Mouse (Mus musculus): ENCODE measurements around the gene Whamm. TPM values are rescaled to one million over a fixed set of nuclear protein-coding genes. Genes with fewer than 3 reads are reported as not detected.

The Whamm gene
- total and polyA plus RNA-seq, 2 experiments from 2014 or later = 5.4 to 6.2 TPM

DNA sequence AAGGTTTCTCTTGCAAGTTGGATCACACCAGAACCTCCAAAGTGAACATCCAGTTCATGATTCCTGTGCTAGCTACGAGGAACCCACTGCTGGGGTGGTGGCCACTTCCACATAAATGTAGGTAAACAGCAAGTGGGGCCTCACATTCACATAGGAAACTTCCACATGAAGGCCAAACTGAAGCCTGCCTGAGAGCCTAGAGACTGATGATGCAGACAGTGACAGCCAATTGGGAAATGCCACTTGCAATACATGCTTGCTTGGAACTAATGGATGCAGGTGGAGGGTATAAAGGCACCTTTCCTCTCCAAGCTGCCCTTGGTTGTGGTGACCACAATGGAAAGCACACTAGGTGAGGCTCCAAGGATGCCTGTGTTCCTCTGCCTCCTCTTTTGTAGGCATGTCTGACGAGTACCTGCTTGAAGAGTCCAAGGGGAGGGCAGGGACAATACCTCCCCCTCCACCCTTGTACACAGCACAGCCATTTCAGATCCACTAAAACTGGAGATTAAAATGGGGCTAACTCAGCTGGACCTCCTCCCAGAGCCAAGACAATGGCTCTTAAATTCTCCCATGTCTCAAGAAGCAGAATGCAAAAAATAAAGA is 32.9 kb upstream of the Whamm start:
- ATAC-seq (ENCODE audit: low FRiP score) = no peak
- no peaks in the 10 kb centered on the region for H3K27me3 ChIP-seq (ENCODE audit: insufficient read depth, low read length)
- H3K4me2 ChIP-seq (ENCODE audit: low read depth, low read length, poor library complexity, severe bottlenecking) = no peak overlapping the region
- no peaks in the 10 kb centered on the region for H3K9me3 ChIP-seq (ENCODE audit: low read length)
- no peak overlapping the region for H3K27ac ChIP-seq (ENCODE audit: low read depth, low read length)
- H3K4me1 ChIP-seq (ENCODE audit: insufficient read depth, low read length) = no peaks in the 10 kb centered on the region
- peaks cover 13% of the 10 kb centered on the region; the same call in 1 of the 2 replicates for H3K36me3 ChIP-seq (ENCODE audit: insufficient read depth, low read length)
- H3K9ac ChIP-seq (replicated peaks; ENCODE audit: low read length, poor library complexity, severe bottlenecking) = no peak overlapping the region
- 80% methylated on average over 2 of the region's 2 CpGs for WGBS
- no peak for TF ChIP-seq CTCF (IDR thresholded peaks at IDR 0.05)
- peak; percentile 60 for DNase-seq (ENCODE audit: low spot score)
- no peak overlapping the region for H3K4me3 ChIP-seq (ENCODE audit: low read depth, low read length)

DNA sequence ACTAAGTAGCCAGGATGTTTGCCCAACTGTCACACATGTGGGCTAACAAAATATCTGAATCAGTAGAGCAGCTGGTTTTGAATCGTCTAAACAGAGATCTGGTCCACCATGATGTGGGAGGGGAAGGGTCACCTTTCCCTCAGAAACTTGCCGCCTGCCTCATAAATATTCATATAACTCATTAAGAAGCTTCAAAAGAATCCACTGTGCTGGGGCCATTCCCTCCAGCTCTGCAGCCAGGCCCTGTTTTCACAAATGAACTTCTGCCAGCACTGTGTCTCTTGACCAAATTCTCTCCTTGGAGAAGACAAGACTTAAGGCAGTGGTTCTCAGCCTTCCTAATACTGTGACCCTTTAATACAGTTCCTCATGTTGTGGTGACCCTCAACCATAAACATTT is 31.5 kb upstream of the Whamm start:
- H3K4me1 ChIP-seq (ENCODE audit: insufficient read depth, low read length) = no peaks in the 10 kb centered on the region
- H3K9me3 ChIP-seq (ENCODE audit: low read length) = no peaks in the 10 kb centered on the region
- H3K4me3 ChIP-seq (ENCODE audit: low read depth, low read length) = no peak overlapping the region
- no peaks in the 10 kb centered on the region for H3K27me3 ChIP-seq (ENCODE audit: insufficient read depth, low read length)
- H3K4me2 ChIP-seq (ENCODE audit: low read depth, low read length, poor library complexity, severe bottlenecking) = no peak overlapping the region
- no peak for DNase-seq (ENCODE audit: low spot score)
- H3K9ac ChIP-seq (replicated peaks; ENCODE audit: low read length, poor library complexity, severe bottlenecking) = no peak overlapping the region
- no peak for ATAC-seq (ENCODE audit: low FRiP score)
- H3K27ac ChIP-seq (ENCODE audit: low read depth, low read length) = no peak overlapping the region
- TF ChIP-seq CTCF (IDR thresholded peaks at IDR 0.05) = no peak
- peaks cover 8% of the 10 kb centered on the region; the same call in 1 of the 2 replicates for H3K36me3 ChIP-seq (ENCODE audit: insufficient read depth, low read length)
- 7% methylated on average over 2 of the region's 2 CpGs for WGBS

DNA sequence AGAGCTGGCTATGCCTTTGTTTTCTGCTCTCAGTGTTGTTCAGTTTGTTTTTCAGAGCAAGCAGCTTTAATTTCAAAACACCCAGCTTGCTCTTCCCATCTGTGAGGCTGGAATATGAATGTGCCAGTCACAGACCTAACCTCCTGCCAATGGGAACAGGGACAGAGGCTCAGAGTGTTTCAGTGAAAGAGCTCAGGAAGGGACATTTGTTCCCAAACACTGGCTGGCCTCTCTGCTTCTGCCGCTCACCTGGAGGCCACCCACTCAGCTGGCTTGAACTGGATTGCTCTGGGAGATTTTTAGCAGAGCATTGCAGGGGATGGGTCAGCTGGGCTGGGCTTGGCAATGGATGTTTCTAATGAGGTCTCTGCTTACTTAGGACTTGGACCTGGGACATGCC is 30.1 kb upstream of the Whamm start:
- H3K36me3 ChIP-seq (ENCODE audit: insufficient read depth, low read length) = no peaks in the 10 kb centered on the region
- H3K9ac ChIP-seq (replicated peaks; ENCODE audit: low read length, poor library complexity, severe bottlenecking) = no peak overlapping the region
- no peak for DNase-seq (ENCODE audit: low spot score)
- no peak overlapping the region for H3K4me3 ChIP-seq (ENCODE audit: low read depth, low read length)
- H3K27ac ChIP-seq (ENCODE audit: low read depth, low read length) = no peak overlapping the region
- 52% methylated on average over 1 of the region's 1 CpGs for WGBS
- H3K27me3 ChIP-seq (ENCODE audit: insufficient read depth, low read length) = no peaks in the 10 kb centered on the region
- no peaks in the 10 kb centered on the region for H3K4me1 ChIP-seq (ENCODE audit: insufficient read depth, low read length)
- H3K4me2 ChIP-seq (ENCODE audit: low read depth, low read length, poor library complexity, severe bottlenecking) = no peak overlapping the region
- TF ChIP-seq CTCF (IDR thresholded peaks at IDR 0.05) = no peak
- no peak for ATAC-seq (ENCODE audit: low FRiP score)
- H3K9me3 ChIP-seq (ENCODE audit: low read length) = no peaks in the 10 kb centered on the region

DNA sequence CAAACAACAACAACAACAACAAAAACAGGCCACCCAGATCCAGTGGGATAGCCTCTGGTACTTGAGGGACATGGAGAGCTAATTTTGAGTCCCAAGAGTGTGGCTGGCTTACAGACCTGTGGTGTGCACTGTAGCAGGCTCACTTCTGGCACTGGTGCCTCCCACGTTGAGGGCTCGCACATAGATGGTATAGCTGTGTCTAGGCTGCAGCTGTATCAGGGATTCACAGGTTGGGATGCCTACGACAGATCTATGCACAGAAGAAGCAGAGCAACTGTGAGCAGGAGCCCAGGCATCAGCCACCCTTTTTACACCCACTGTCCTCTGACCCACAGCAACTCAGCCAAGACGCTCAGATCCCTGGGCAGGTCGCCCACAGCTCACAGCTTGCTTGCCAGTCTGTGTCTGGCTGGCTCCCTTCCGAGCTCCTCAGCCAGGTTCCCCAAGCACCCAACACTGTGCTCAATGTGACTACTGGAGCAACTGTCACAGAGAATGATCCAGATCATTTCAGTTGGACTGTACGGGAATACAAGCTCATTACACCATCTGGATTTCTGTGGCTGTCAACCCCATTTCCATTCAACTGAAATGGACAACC is 29.0 kb upstream of the Whamm start:
- Histone ChIP-seq H3K4me3 (ENCODE audit: low read depth, low read length) (no peak overlapping the region), H3K4me1 (ENCODE audit: insufficient read depth, low read length) (no peaks in the 10 kb centered on the region), H3K9ac (replicated peaks; ENCODE audit: low read length, poor library complexity, severe bottlenecking) (no peak overlapping the region), H3K27ac (ENCODE audit: low read depth, low read length) (no peak overlapping the region), H3K36me3 (ENCODE audit: insufficient read depth, low read length) (no peaks in the 10 kb centered on the region), H3K4me2 (ENCODE audit: low read depth, low read length, poor library complexity, severe bottlenecking) (no peak overlapping the region), H3K27me3 (ENCODE audit: insufficient read depth, low read length) (no peaks in the 10 kb centered on the region), H3K9me3 (ENCODE audit: low read length) (no peaks in the 10 kb centered on the region)
- DNase-seq (ENCODE audit: low spot score) = peak; percentile 42
- WGBS = 81% methylated on average over 7 of the region's 7 CpGs
- ATAC-seq (ENCODE audit: low FRiP score) = no peak
- TF ChIP-seq CTCF (IDR thresholded peaks at IDR 0.05) = no peak

DNA sequence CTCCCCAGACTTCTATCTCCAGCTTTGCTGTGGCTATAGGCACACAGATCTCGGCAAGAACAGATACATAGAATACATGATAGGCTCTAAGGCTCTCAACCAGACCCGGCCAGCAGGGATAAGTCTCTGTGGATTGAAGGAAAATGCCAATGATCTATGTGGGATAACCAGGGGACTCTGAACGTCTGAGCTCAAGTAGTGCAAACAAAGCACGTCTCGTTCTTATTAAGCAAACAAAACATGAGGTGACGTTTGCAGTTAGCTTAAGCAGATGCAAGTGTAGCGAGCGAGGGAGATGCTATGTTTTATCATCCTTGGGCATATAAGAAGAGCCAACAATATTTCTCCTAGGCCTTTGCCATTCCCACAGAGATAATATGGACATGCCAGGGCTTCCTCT is 28.1 kb upstream of the Whamm start:
- Histone ChIP-seq H3K27me3 (ENCODE audit: insufficient read depth, low read length) (no peaks in the 10 kb centered on the region), H3K4me2 (ENCODE audit: low read depth, low read length, poor library complexity, severe bottlenecking) (no peak overlapping the region), H3K9ac (replicated peaks; ENCODE audit: low read length, poor library complexity, severe bottlenecking) (no peak overlapping the region), H3K4me3 (ENCODE audit: low read depth, low read length) (no peak overlapping the region), H3K36me3 (ENCODE audit: insufficient read depth, low read length) (no peaks in the 10 kb centered on the region), H3K9me3 (ENCODE audit: low read length) (no peaks in the 10 kb centered on the region), H3K27ac (ENCODE audit: low read depth, low read length) (no peak overlapping the region), H3K4me1 (ENCODE audit: insufficient read depth, low read length) (no peaks in the 10 kb centered on the region)
- no peak for TF ChIP-seq CTCF (IDR thresholded peaks at IDR 0.05)
- 82% methylated on average over 8 of the region's 8 CpGs for WGBS
- ATAC-seq (ENCODE audit: low FRiP score) = no peak
- no peak for DNase-seq (ENCODE audit: low spot score)

DNA sequence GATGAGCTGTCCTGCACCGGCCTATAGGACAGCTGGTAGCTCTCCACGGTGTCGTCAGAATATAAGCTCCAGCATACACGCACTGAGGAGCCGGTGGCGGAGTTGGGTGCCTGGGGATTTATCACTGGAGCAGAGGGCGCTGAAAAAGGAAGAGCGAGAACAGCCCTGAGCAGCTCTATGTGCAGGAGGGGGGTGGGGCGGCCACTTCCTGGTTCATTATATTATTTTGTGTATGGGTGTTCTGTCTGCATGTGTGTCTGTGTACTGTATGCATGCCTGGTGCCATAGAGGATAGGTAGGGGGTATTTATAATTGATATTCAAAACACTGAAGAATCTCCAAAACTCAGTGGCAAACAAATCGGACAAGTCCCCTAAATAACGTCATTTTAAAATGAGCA is 22.2 kb upstream of the Whamm start:
- ATAC-seq (ENCODE audit: low FRiP score) (no peak), DNase-seq (ENCODE audit: low spot score) (no peak)
- Histone ChIP-seq H3K27ac (ENCODE audit: low read depth, low read length) (no peak overlapping the region), H3K9me3 (ENCODE audit: low read length) (no peaks in the 10 kb centered on the region), H3K27me3 (ENCODE audit: insufficient read depth, low read length) (no peaks in the 10 kb centered on the region), H3K4me2 (ENCODE audit: low read depth, low read length, poor library complexity, severe bottlenecking) (no peak overlapping the region), H3K36me3 (ENCODE audit: insufficient read depth, low read length) (no peaks in the 10 kb centered on the region), H3K9ac (replicated peaks; ENCODE audit: low read length, poor library complexity, severe bottlenecking) (no peak overlapping the region), H3K4me3 (ENCODE audit: low read depth, low read length) (no peak overlapping the region), H3K4me1 (ENCODE audit: insufficient read depth, low read length) (no peaks in the 10 kb centered on the region)
- WGBS = 64% methylated on average over 11 of the region's 11 CpGs
- no peak for TF ChIP-seq CTCF (IDR thresholded peaks at IDR 0.05)
